Mouse (Mus musculus): ENCODE results near the gene H2al1f.

DNA sequence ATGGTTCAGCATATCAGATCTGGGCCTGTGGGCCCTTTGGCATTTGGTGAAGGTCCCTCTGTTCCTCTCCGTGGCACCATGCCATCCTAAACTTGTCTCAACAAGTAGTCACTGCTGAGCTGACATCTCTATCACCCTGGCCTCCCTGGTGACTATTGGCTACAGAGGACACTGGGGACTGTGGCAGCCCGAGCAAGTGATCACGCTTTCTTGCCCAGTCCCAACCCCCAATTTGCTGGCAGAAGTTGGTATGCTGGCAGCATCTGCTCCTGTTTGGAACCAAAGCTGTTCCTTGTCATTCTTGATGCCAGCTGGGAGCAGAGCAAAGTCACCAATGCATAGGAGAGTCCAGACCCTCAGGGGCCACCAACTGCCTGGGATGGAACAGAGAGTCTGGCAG is 45.9 kb upstream of the H2al1f start:
- TF ChIP-seq CTCF (IDR thresholded peaks at IDR 0.05; ENCODE audit: control insufficient read depth, insufficient read depth, insufficient replicate concordance, low read depth, low read length) (no peak), POLR2A (IDR thresholded peaks at IDR 0.05; ENCODE audit: control insufficient read depth, low read depth, low read length) (no peak)

Data from testis, adult 2 months (tissue).